Mouse (Mus musculus): ENCODE data around the gene Rbfox1.
A peak's percentile ranks its signal among the peaks of the same experiment; 100 is the strongest.

Gene Rbfox1

DNA sequence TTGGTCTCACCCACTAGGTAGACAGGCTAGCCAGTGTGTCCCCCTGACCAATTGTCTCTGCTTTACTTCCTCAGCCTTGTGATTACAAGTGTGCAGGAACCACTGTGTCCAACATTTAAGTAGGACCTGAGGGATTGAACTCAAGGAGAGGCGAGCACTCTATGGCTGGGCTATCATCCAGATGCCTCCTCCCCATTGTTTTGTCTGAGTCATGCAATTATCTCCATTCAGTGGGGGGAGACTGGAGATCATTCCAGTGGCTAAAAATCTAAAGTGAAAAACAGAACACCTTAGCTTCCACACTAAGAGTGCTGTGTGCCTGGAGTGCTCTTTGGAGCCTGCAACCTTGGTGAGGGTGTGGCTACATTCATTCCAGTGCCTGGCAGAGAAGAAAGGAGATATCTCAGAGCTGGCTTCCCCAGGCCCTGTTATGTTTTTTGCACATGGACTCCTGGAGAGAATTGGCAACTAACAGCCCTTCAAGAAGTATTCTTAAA, 594.0 kb downstream of the Rbfox1 start:
- no peak for DNase-seq (ENCODE audit: low spot score)

DNA sequence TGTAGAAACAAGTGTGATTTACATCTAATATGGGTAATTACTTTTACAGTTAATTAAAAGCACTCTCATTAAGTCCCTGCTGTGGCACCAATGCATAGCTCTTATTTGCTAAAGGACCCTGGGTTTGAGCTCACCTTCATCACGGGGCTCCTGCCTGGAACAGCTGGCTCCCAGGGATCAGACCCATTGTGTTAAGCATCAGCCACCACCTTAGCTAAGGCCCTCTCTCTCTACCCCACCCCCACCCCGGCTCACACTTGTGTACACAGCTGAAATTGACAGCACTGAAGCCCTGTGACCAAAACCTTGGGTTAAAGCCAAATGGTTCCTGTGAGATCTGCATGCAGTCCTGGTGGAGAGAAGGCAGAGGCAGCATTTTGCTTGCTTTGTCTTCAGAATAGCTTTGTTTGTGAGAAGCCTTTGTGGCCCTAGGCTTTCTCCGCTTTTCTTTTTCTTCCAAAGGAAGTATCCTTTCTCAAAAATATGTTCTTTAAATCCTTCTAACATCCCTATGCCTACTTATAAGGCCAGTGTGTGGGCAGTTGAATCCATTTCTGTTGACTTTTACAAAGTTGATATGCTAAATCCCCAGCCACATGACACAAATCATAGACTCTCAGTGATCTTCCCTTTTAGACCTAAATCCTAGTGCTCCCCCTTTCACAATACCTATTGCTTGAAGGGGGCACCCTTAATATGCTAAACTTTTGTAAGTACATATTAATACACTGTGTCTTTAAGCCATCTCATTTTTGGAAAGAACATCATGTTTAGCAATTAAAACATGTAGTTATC, 594.7 kb downstream of the Rbfox1 start:
- DNase-seq (ENCODE audit: low spot score) = no peak

DNA sequence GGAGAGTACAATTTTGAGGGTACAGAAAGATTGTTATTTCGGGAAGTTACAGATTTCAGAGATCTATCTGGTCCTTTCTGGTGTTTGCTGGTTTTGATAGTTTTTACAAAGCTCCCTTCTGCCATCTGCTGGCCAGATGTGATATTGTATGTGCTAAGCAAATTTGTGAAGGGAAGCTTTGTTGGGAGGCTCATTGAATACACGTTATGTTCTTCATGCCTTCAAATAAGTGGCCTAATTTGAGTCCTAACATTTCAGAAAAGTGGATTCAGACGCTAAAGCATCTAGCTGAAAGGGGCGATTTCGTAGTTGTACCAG, 595.2 kb downstream of the Rbfox1 start:
- peak; percentile 21 for DNase-seq (ENCODE audit: low spot score)

DNA sequence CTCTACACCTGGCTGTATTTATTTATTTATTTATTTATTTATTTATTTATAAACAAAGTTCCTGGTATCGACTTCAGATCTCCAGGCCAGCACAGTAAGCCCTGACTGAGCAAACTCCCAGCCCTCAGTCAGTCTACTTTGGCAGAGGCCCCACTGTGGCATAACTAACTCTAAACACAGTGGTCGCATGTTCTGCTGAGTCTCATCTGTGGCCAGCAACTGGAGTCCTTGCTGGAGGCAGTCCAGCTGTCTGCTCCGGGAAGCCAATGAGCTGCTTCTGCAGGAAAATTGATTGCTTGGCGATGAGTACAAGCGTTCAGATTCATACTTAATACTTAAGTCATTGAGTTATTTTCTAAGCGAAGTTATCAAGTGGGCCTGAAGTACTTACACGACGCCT, 598.5 kb downstream of the Rbfox1 start:
- no peak for DNase-seq (ENCODE audit: low spot score)

DNA sequence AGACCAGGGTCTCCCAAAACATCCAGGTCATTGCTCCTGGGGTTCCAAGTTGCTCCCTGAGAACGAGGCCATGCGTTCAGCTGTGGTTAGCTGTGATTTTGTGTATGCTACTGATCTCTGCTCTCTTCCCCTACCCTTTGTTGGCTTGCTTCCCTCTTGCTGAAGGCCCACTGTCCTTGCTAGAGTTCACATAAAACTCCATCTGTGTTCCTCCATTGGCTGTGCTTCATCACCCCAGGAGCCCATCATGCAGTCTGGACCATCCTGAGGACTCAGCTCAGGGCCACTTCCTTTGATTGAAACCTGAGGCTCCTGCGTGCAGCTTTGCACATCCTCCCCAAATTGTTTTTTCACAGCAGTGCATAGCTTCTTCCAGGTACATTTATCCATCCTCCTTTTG, 600.5 kb downstream of the Rbfox1 start:
- no peak for DNase-seq (ENCODE audit: low spot score)

DNA sequence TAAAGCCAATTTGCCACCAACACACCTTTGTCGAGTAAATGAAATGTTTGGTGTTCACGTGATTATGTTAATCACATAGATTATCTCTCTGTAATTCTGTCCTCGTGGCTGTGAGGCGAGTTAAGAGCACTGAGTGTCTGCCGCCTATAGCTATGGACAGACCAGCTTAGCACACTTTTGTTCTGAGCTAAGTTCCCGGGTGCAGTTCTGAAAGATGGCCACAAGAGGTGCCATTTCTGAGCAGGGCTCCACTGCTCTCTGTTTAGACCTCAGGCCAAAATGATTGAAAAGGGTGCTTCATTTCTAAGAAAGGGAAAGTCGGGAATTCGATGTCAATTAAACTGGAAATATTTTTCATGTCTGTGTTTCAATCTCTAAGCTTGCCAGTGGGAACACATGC, 617.1 kb downstream of the Rbfox1 start:
- DNase-seq (ENCODE audit: low spot score) = no peak

DNA sequence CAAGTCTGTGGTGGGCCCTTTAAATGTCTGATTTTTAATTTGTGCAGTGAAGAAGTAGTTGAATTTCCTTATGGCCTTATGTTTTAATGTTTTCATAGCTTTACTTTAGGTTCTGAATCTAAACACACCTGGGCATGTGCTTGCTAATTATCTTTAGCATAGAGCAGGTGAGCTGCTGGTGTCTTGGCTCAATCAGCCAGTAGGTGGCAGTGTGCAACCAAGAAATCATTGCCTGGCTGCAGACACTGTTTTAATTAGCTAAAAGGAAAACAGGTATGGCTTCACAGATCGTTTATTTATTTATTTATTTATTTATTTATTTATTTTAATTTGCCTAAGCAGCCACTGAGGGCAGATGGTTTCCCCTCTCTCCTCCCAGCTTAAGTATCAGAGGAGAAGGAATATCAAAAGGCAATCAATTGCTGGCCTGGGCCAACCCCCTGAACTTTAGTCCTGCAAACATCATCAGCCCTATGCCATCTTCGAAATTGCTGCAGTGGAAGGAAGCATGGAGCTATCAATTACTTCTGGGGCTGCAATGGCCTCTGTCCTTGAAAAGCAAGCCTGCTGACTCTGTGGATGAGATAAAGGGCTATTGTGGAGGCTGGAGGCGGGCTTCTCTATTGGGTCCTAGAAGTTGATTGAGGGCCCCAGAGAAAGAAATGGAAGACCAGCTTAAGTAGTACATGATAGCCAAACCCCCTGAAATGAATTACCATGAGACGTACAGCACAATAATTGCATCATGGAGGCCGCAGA, 618.6 kb downstream of the Rbfox1 start:
- DNase-seq (ENCODE audit: low spot score) = no peak

DNA sequence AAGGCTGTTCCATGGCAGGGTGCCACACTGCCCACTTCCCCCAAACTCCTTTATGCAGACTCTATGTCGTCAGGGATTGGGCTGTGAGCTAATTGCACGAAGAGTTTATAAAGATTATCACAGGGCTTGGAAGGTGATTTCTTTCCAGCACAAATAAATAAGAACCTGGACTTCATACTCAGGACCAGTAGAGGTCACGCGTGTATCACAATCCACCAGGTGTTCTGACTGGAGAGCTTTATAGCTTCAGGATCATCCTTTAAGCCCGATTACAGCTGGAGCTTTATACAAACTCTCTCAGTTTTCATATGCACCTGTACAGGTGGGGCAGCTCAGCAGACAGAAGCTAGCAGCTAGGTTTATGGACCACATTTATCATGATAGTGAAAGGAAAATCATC, 623.8 kb downstream of the Rbfox1 start:
- DNase-seq (ENCODE audit: low spot score) = no peak

DNA sequence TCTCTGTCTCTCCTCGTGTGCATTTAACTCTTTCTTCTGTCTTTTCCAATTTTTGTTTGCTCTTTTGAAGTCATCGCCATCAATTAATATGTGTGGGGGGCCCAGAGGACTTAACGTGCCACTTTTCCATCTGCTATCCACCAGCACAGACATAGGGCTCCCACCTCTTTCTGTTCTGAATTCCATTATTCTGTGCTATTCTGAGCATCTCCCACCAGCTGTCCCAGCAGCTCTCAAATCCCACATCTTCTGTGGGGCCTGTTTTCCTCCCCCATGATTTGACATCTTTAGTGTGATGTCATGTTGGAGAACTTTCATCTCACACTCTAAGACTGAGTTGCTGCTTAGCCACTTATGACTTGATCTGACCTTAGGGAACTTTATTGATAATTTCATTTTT, 634.3 kb downstream of the Rbfox1 start:
- DNase-seq (ENCODE audit: low spot score) = no peak

DNA sequence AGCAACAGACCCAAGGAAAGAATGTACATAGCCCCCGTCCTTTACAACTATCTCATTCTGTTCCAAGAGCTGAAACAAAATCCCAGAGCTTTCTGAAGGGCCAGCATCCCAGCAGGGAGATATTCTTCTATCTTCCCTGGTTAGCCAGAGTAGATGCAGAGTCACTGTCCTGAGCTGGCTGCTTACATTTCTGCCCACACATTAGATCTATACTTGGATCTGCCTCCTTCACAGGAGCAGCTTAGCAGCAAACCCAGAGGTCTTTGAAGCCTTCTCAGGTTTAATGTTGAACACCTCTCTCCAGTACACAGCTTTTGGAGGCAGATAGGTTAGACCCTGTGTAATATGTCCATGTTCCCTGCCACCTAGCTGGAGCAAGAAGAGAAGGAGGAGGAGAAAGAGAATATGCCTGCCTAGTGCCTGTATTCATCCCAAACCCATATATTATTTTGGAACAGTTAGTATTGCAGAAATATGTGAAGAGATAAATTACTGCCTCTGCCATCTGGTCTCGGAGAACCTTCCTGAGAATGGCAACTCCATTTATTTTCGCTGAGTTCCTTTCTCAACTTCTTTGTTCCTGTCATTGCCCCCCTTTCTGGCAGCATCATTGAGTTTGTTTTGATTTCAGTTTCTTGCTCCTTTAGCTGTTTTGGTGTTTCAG, 640.5 kb downstream of the Rbfox1 start:
- no peak for DNase-seq (ENCODE audit: low spot score)

DNA sequence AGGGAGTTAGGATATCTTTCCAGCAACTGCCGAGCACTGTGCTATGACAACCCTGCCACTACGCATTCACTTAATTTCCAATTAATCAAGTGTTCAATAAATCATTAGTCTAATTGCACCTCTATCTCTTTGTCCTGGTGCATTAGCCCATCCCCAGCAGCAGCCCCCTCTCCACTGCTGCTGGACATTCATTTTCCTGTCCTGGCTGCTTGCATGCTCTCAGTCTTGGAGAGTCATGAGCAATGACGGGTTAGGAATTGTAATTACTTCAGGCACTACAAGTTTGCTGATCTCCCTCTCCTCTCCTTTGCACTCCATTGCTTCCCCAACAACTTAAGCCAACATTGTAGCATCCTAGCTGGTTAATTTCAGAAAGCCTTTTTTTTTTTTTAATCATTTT, 646.3 kb downstream of the Rbfox1 start:
- no peak for DNase-seq (ENCODE audit: low spot score)

DNA sequence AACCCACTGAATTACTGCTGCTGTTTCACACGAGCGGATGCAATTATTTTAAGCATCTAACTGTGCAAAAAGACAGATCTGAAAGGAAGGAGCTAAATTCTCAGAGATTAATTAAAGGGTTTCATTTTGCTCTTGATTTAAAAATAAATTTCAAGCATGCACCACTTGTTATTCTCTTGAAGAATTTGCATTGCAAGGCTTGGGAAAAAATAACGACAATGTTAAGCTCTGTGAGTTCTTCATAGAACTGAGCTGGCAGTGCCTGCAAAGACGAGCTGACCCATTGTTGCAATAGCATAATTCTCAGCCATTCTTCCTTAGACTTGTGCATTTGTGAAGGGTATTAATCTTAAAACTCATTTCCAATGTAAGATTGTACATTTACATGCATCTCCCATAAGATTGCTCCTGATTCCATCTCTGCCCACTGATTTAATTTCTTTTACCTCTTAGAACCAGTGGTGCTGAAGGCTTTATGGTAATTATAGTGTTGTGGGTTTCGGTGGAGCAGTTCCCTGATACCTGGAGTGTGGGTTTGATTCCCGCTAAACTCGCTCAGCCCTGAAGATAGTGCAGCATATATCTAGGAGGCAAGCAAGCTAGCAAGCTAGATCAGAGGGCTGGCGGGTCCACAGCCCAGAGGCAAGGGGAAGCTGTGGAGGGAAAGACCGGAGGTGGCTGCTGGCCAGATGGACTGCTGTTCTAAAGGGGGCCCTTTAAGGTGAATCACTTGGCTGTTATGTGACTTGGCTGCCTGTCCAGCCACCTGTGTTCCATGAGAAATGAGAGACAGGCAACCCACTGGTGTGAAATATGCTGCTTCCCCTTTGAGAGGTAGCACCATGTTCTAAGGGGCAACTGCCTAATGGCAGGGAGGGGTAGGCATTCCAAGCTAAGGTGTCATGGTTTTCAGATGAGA, 647.2 kb downstream of the Rbfox1 start:
- no peak for DNase-seq (ENCODE audit: low spot score)

DNA sequence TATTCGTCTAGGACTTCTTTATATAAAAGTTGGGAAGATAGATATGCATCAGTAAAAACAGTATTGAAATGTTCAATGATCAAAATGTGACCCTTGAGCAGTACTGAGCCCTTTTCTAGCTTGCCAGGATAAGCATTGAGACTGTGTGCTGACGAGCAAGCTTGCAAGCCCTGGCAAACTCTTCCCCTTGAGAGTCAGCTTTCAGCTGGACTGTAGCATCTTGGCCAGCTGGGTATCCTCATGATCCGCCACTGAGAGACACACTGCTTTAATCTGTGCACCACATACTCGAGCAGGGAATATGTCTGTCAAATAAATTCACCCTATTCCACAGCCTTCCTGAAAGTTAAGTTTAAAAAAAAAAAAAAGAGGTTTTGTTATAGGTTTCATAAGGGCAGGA, 670.6 kb downstream of the Rbfox1 start:
- DNase-seq (ENCODE audit: low spot score) = no peak

DNA sequence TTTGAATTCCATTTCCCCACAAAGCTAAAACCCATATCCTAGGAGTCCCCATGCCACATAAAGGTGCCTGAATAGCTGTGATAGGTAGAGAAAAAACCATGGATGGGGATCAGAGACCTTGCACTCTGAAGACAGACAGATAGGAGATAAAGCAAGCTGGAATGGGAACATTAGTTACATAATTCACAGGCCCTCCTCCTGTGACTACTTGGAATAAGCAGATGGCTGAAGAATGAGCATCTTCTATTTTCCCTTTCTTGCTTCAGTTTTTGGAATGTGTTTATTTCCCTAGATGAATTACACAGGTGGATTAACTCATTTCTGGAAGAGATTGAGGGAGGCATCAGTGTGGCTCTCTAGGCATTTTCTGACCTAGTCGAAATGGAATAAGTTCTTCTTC, 672.6 kb downstream of the Rbfox1 start:
- no peak for DNase-seq (ENCODE audit: low spot score)

DNA sequence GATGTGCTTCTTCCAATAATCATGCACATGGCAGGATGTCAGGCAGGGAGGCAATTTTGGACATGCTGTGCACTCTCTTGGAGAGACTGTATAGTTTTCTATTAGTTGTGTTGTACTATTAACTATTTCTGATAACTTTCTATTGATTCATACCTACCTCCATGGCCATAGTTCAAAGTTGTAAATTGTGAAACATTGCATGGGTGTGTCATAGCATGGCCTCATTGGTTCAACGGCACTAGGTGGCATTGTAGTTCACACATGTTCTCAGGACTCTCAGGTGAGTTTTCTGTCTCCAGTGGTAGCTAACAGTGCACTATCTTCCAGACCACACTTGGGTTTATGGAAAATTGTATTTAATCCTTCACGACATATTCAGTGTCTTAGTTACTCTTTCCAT, 699.5 kb downstream of the Rbfox1 start:
- DNase-seq (ENCODE audit: low spot score) = no peak

DNA sequence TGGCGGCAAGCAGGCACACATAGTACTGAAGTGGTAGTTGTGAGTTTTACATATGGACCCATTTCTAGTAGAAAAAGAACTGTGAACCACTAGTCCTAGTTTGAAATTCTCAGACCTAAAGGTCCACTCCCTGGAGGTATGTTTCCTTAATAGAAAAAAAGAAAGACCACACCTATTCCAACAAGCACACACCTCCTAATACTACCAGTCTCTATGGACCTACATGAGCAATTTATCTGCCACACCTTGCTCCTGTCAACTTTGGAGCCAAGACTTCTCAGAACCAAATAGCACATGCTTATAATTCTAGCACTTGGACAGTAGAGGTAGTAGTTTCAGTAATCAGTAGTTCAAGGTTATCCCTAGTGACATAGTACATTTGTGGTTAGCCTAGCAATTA, 700.0 kb downstream of the Rbfox1 start:
- DNase-seq (ENCODE audit: low spot score) = no peak

DNA sequence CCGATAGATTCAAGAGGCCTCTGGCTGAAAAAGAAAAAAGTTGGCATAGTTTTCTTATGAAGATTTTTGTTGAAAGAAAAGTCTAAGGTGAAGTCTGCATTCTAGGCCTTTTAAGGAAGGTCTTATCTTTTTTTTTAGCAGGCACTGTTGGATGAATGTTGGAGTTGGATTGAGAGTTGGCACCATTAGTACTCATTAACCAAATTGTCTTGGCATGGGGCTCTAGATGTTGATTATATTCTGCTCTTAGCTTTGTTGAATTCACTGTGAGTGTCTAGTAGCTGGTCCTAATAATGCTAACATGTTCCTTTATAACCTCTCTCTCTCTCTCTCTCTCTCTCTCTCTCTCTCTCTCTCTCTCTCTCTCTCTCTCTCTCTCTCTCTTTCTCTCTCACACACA, 731.4 kb downstream of the Rbfox1 start:
- DNase-seq (ENCODE audit: low spot score) = no peak

DNA sequence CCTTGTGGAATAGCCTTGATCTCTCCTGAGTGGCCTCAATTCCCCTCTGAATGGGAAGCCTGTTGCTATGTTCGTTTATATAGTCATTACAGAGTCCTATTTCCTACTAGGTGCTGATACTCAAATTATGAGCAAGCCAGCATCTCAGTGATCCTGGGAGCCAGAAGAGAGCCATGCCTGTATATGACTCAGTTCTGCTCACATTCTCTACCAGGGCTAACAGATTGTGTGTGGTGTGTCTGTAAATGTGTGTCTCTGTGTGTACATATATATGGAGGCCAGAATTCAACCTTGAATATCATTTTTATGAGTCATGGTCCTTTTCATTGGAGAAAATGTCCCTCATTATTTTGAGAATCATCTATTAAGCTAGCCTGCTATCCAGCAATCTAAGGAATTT, 755.2 kb downstream of the Rbfox1 start:
- DNase-seq (ENCODE audit: low spot score) = no peak

DNA sequence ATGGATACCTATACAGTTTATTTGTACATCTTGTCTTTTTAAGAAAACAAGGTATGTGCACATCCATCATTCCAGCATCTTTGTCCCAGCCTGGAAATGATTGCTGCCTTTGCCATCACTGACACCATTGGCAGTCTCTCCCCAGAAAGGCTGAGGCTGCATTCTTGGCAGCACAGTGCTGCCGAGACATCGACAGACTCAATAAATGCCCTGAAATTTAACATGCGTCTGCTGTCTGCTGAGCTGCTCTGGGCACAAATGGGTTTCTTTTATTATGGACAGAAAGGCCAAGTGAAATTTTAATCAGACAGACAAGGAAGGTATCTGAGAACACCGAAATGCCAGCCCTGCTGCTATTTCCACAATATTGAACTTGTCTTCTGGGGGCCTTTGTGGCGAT, 761.8 kb downstream of the Rbfox1 start:
- DNase-seq (ENCODE audit: low spot score) = no peak

DNA sequence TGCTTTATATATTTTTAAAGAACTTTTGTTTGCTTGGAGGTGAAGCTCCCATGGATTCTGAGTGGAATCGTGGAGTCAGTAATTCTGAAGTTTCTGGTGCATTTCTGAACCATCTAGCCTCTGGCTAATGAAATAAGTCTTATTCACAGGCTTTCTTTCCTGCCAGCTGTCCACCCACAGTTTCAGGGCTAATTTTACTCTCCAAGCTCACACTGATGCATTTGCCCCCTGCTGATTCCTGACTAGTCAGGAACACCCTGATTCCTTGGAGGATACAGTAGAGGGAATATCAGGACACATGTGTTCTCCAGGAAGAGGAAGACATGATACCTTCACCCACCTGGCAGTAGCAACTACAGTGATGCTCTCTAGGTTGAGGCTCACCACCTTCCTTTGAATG, 763.6 kb downstream of the Rbfox1 start:
- DNase-seq (ENCODE audit: low spot score) = no peak

DNA sequence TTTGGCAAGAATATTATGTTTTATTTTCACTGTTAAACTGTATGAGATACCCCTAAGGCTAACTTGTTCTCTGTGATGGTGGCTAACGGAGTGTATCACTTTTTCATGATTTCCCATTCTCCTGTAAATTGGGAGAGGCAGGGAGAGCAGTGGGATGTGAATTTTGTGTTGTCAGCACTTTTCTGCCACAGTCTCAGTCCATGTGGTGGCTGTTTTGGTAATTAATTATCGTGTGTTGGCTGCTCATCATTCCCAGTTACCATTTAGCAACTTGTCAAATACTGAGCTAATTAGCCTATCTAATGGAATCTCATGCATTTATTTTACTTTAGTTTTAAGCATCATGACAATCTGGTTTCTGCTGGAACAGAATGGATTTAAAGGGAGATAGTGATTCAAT, 773.4 kb downstream of the Rbfox1 start:
- no peak for DNase-seq (ENCODE audit: low spot score)

Data from yolk sac, embryonic 10.5 days (tissue).